Mouse (Mus musculus): ENCODE data around the gene Nrxn2.

Gene Nrxn2

GRCm38 (mm10) chr19:6416894-6417761 is 1.4 kb upstream of the Nrxn2 start:
- no peak for DNase-seq (ENCODE audit: low read depth, low spot score)

GRCm38 (mm10) chr19:6418984-6419692 is 607 bp downstream of the Nrxn2 start:
- no peak for DNase-seq (ENCODE audit: low read depth, low spot score)

- no peak for DNase-seq (ENCODE audit: low read depth, low spot score)
These were observed 1.3 kb downstream of the Nrxn2 start for GRCm38 (mm10) chr19:6419805-6420310.

GRCm38 (mm10) chr19:6420481-6421210 is 2.1 kb downstream of the Nrxn2 start:
- no peak for DNase-seq (ENCODE audit: low read depth, low spot score)

DNA sequence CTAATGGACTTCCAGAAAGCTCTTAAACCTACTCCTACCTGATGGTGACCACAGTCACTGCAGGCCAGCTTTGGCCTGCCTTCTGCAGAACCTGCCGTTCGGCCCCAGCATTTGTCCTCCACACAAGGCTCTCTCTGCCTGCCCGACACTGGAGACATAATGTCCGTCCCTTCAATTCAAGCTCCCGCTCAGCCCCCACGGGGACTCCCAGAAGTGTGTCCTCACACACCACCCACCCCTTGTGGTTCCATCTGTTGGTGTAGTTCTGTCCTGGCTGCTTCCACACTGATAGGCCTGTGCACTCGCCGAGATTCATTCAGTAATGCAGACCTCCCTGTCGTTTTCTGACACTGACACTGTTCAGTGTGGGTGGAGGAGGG is 2.7 kb downstream of the Nrxn2 start:
- DNase-seq (ENCODE audit: low read depth, low spot score), result no peak

GRCm38 (mm10) chr19:6422014-6422413 is 3.5 kb downstream of the Nrxn2 start:
- no peak for DNase-seq (ENCODE audit: low read depth, low spot score)

DNA sequence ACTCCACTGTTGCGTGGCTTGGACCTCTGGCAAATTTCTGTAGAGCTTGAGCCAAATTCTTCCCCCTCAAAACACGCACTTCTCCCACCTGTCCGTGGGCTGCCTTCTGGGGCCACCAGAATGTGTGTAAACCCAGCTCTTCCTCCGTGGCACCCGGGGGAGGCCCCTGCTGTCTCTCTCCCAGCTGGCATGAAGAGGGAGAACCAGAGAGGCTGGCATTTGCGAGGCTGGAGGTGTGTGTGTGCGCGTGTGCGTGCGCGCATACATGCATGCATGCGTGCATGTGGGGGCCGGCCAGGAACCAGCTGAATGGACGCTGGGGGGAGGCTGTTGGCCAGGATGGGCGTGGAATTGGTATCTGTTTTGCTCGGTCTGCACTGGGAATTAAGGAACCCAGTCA is 4.7 kb downstream of the Nrxn2 start:
- DNase-seq (ENCODE audit: low read depth, low spot score), result no peak

DNA sequence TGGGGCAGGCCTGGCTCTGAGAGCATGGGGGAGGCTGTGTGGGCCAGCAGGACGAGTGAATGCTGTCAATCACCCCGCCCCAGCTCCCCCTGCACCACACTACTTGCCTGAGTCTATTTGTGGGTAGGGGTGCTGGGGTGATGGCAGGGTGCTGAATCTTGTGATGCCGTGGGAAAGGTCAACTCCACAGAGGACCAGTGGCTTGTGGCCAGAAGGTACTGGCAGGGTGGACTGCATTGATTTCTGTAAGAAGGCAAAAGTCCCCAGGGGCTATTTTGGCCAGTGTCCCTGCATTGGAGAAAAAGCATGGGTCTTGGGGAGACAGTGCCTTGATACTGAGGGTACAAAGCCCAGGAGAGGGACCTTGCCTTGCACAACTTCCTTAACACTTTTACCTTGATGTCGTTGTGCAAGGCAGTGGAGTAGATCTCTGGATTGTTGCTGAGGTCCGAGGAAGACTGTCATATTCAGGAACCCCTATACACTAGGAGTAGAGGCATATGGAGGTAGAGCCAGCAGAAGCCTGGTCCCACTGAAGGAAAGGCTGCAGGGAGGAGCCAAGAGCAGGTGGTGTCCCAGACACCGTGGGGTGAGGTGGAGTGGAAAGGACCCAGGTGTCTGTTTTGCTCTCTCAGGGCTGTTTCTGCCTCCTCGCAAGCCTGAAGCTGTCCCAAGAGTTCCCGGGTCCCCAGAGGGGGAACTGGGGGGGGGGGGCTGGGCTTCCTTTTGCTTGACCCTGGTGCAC is 5.8 kb downstream of the Nrxn2 start:
- no peak for DNase-seq (ENCODE audit: low read depth, low spot score)

DNA sequence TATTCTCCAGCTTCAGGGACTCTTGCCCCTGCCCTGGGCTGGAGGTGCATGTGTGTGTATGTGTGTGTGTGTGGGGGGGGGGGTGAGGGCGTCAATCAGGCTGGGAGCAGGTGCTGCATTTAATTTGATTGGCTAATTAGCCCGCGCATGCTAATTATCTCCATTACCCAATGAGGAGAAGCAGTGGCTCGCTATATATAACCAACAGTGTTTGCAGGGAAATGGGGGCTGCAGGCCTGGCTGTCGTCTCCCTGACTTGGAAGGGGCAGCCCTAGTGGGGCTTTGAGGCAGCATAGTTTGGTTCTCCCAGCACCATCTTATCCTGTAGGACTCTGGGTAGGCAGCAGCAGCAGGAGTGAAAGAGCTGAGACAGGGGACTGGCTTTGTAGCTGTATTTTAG is 7.1 kb downstream of the Nrxn2 start:
- DNase-seq (ENCODE audit: low read depth, low spot score), result no peak

DNA sequence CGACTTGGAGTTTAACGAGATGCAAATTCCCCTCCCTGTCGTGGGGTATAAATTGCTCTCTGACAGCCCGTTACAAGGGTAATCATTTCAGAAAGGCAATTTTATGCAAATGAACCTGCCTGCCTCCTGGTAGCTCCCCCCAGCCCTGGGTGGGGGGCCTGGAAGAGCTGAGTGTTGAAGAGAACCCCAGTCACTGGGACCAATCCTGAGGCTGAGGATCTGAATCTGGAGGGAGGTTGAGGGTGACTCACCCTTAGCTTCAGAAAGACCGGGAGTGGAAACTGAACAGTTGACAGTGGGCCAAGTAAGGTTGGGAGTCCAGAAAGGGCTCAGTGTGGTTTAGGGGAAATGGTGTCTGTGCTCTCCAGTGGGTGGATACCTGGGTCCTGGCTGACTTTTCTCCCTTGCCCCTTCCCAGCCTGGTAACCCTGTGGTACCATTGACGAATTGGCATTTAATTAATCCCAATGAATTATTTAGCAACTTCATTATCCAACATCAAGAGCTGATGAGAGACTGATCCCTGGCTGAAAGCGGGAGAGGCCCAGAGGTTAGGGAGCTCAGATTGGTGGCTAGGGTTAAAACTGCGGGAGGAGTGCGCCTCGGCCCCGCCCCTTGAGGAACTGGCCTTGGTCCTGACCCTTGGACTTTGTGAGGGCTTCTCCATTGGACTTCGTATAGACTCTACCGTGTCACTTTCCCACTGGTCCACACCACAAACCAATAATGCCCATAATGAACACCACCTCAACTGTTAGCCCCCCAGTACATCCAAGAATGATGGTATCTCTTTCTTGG is 8.4 kb downstream of the Nrxn2 start:
- peak; percentile 45 for DNase-seq (ENCODE audit: low read depth, low spot score)

DNA sequence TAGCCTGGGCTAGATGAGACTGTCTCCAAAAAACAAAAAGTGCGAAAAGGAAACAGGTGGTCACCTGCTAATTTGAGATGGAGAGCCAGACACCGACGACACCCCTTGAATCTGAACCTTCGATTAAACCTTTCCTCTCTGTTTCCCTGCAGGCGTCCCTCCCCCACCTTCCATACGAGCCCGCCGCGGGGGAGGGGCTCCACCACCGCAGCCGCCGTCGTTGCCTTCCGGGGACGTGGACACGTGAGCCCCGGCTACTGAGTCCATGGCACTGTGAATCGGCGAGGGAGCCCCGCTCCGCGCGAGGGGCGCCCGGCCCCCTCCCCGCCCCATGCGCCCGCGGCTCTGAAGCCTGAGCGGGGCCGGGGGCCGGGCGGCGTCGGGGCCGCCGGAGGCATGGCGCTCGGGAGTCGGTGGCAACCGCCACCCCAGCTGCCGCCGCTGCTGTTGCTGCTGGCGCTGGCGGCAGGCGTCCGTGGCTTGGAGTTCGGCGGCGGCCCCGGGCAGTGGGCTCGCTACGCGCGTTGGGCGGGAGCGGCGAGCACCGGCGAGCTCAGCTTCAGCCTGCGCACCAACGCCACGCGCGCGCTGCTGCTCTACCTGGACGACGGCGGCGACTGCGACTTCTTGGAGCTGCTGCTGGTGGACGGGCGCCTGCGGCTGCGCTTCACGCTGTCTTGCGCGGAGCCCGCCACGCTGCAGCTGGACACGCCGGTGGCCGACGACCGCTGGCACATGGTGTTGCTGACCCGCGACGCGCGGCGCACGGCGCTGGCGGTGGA is 9.3 kb downstream of the Nrxn2 start:
- peak; percentile 31 for DNase-seq (ENCODE audit: low read depth, low spot score)

DNA sequence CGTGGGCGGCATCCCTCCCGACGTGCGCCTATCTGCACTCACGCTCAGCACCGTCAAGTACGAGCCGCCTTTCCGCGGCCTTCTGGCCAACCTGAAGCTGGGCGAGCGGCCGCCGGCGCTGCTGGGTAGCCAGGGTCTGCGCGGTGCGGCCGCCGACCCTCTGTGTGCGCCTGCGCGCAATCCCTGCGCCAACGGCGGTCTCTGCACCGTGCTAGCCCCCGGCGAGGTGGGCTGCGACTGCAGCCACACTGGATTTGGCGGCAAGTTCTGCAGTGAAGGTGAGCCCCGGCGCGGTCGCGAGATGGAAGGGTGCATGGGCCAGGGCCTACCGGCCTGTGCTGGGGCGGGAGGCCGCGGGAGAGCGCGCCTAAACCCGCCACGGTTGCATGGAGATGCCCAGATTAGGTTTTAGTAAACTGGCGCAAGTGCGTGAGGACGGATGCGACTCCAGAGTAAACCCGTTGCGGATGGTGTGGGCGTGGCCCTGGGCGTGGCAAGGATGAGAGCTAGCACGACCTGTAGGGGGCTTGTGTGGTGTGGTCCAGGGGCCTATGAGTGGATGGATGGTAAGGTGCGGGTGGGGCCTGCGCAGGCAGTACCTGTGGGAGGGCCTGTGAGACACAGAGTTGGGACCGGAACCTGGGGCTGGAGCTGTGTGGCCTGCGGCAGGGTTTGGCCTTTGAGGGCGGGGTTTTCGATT is 10.1 kb downstream of the Nrxn2 start:
- peak; percentile 71 for DNase-seq (ENCODE audit: low read depth, low spot score)

DNA sequence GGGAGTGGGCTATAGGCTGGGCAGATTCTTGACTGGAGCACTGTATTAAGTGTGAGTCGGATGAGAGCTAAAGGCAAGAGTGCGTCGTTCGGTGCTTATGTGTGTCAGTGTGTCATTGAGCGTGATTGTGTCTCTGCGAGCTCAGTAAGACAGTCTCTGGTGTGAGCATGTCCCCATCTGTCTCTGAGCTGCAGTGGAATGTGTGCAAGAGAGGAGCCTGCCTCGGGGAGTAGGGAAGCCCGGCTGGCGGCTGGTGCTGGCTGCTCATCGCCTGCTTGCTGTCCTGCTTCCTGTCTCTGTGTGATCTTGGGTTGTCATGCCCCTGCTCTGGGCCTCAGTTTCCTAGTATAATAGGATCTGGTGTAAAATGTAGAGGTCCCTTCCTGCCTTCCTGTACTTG is 24.5 kb downstream of the Nrxn2 start:
- DNase-seq (ENCODE audit: low read depth, low spot score), result no peak

DNA sequence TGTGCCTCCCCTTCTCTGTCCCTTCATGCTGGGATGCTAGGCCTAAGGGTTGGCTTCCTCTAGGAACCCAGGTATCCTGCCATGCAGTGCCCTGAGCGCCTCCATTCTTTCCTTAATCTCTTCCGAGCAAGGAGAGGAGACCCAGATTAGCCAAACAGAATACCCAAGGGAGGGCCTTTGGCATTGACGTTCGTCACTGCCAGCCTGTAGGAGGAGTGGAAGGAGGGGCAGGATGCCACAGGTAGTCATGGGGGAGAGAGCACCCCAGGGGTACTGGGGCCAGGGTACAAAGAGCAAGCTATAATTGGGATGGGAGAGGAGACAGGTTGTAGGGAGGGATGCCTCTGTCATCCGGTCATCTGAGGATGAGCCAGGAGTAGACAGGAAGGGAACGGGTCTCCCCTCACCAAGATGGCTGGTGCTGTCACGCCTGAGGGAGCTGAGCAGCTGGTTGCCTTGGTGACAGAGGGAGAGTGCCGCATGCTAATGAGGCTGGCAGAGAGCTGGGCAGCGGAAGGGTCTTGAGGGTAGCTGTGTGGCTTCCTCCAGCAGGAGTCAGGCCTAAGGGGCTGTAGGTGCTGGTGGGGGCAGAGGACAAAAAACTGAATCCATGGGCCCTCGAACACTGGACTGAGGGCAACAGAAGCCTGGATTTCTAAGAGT is 27.4 kb downstream of the Nrxn2 start:
- DNase-seq (ENCODE audit: low read depth, low spot score), result no peak

DNA sequence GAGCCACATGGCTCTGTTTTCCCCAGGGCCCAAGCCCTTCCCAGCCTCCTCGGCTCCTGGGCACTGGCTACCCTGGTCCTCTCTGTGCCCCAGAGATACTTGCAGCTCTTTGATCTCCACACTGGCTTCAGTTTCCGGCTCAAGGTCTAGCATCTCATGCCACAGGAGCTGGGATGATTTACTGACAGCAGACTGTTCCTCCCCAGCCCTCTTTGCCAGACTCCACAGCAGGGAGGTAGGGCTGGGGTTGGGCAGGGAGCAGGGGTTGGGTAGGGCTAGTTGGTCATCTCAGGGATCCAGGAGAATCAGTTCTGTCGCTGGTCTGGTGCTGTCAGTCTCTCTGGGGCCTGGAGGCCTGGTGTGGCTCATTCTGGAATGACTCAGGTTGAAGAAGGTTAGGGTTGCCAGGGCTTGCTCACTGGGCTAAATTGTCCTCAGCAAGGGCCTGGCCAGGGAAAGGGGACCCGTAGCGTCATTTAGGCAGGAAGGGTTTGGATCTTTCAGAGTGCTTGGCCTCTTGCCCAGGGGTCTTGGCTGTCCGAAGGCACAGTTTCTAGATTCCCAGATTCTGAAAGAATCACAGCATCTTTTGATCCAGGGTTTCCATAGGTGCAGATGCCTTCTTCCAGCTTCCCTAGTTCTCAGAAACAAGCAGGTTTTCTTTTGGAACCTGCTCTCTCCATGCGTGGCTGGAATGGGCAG is 28.4 kb downstream of the Nrxn2 start:
- no peak for DNase-seq (ENCODE audit: low read depth, low spot score)

DNA sequence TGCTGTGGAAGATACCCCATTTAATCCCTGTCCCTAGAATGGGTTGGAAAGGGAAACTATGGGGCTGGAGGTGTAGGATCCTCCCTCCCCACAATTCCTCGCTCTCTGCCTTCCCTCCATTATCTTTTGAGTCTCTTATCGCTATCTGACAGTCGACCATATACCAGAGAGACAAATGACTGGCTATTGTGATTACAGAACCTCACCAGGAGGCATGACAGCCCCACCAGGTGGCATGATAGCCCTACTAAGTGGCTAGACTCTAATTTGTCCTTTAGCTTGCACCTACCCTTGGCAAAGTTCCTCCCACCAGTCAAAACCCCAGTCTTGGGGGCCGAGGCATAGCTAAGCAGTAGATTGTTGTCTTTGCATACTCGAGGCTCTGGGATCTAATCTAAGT is 30.2 kb downstream of the Nrxn2 start:
- DNase-seq (ENCODE audit: low read depth, low spot score), result no peak

DNA sequence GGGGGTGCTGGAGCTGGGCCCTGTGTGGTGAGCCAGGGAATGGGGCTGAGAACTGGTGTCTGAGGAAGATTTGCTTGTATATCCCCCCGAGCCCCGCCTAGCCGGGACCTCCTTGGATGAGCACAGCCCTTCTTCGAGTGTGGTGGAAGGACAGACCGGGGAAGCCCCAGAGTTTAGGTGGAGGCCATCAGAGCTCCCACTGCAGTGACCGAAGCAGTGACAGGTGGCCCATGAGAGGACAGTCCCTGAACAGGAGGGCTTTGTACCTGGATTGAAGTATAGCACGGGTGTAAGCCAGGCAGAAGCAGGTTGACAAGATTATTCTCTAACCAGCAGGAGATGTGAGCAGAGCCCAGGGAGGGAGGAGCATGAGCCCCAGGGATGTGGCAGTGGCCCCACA is 31.3 kb downstream of the Nrxn2 start:
- no peak for DNase-seq (ENCODE audit: low read depth, low spot score)

DNA sequence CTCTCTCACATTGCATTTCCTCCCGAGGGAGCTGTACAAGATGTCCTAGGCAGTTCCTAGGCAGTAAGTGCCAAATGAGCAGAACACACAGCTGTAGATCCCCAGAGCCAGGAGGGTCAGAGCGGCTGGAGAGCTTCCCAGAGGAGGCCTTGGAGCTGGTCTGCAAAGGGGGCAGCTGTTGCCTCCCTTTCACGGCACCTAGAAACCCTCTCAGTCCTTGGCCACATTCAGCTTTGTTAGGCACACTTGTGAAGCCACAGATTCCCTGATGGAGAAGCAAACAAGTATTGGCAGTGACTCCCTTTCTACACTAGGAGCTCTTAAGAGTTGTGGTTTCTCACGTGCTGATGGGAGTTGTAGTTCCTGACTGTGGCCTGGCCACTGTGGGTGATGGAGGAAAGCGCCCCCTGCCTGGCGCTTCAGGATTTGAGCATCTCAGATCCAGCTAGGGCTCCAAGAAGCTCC is 33.5 kb downstream of the Nrxn2 start:
- DNase-seq (ENCODE audit: low read depth, low spot score), result peak; percentile 83
